Mouse (Mus musculus): ENCODE results near the gene Gm20809. TPM values are rescaled to one million over a fixed set of nuclear protein-coding genes. Genes with fewer than 3 reads are reported as not detected.
"Not testable (repeated sequence)": the region's sequence is repeated elsewhere in the genome, so short reads cannot be mapped to it uniquely, and the experiment has no call there.

Gm20809 gene
- polyA plus RNA-seq (2014; fragmentation: Nextera tagmentation; extraction: Ambion mirVana), result not detected in 2 replicates

- no CpG with 5 or more reads among the region's 3 CpGs for WGBS
- not testable (repeated sequence) for DNase-seq (ENCODE audit: low spot score); ATAC-seq (replicated peaks; ENCODE audit: insufficient number of reproducible peaks, low FRiP score, low TSS enrichment, low read depth)
Measured at GRCm38 (mm10) chrY:24454757-24455156, at the start of gene Gm20809. Gene Gm20809, plus strand, starts transcription at chrY:24455057.

More at GRCm38 (mm10) chrY:24454757-24455156, at the start of gene Gm20809:
- not testable (repeated sequence) for H3K9me3 ChIP-seq (replicated peaks; ENCODE audit: control insufficient read depth, low read length); H3K9ac ChIP-seq (replicated peaks; ENCODE audit: low read length); H3K36me3 ChIP-seq (replicated peaks; ENCODE audit: control insufficient read depth, insufficient read depth, low read depth, low read length); H3K4me3 ChIP-seq (ENCODE audit: low read depth, low read length); H3K27ac ChIP-seq (replicated peaks; ENCODE audit: low read depth, low read length); H3K27me3 ChIP-seq (ENCODE audit: control insufficient read depth, insufficient read depth, low read length); H3K4me1 ChIP-seq (ENCODE audit: control insufficient read depth, insufficient read depth, low read length); H3K4me2 ChIP-seq (ENCODE audit: low read depth, low read length)
